Mouse (Mus musculus) hindbrain, embryonic 14.5 days (tissue): ENCODE measurements around the gene Slc7a15. TPM values are rescaled to one million over a fixed set of nuclear protein-coding genes. Genes with fewer than 3 reads are reported as not detected.
A peak's percentile ranks its signal among the peaks of the same experiment; 100 is the strongest.
"Not testable (repeated sequence)": the region's sequence is repeated elsewhere in the genome, so short reads cannot be mapped to it uniquely, and the experiment has no call there.

Experiments
- ATAC-seq: fragments of 200-750 bp; cut with Nextera tagmentation; 2 replicates; pipeline ENCODE4 v1.8.0; 2017; ENCODE audit warnings: moderate number of reproducible peaks, mild to moderate bottlenecking, moderate TSS enrichment, moderate library complexity; ENCODE audit not compliant: low FRiP score
- DNase-seq: peaks from one replicate; pipeline ENCODE4 v3.0.0-alpha.2; 2015; ENCODE audit warnings: low spot score
- H3K27ac ChIP-seq: fragments of 300-500 bp; sonication (generic); 2 replicates; pipeline ENCODE4 v1.5.1; 2014; ENCODE audit warnings: mild to moderate bottlenecking, moderate library complexity
- H3K27me3 ChIP-seq: fragments of 300-500 bp; sonication (generic); 2 replicates; pipeline ENCODE4 v1.6.1; 2014; ENCODE audit warnings: mild to moderate bottlenecking, low read length, mixed read lengths; ENCODE audit not compliant: control insufficient read depth, insufficient read depth
- H3K36me3 ChIP-seq: fragments of 300-500 bp; sonication (generic); replicated peaks from 2 replicates; pipeline ENCODE4 v1.6.1; 2014; ENCODE audit not compliant: control insufficient read depth, insufficient read depth
- H3K4me1 ChIP-seq: fragments of 300-500 bp; sonication (generic); replicated peaks from 2 replicates; pipeline ENCODE4 v1.6.1; 2014; ENCODE audit warnings: antibody characterized with exemption, low read length, mixed read lengths; ENCODE audit not compliant: control insufficient read depth, insufficient read depth
- H3K4me2 ChIP-seq: fragments of 300-500 bp; sonication (generic); replicated peaks from 2 replicates; pipeline ENCODE4 v1.6.1; 2014; ENCODE audit warnings: mild to moderate bottlenecking, moderate library complexity
- H3K4me3 ChIP-seq: fragments of 300-500 bp; sonication (generic); replicated peaks from 2 replicates; pipeline ENCODE4 v1.5.1; 2014; ENCODE audit warnings: mild to moderate bottlenecking, low read length
- H3K9ac ChIP-seq: fragments of 300-500 bp; sonication (generic); 2 replicates; pipeline ENCODE4 v1.6.1; 2014
- H3K9me3 ChIP-seq: fragments of 300-500 bp; sonication (generic); 2 replicates; pipeline ENCODE4 v1.6.1; 2016; ENCODE audit warnings: low read length; ENCODE audit not compliant: control insufficient read depth
- WGBS: fragments of 180-500 bp; shearing (Covaris S2); extraction: QIAGEN DNeasy Blood & Tissue Kit; methylation state at CpG from one replicate; pipeline ENCODE4 v1.1.7; 2014; 5-methylcytosine and 5-hydroxymethylcytosine counted together
- polyA plus RNA-seq: library from polyadenylated mRNA; unstranded; fragments of >200 nt; fragmentation: Nextera tagmentation; extraction: Ambion mirVana; gene quantifications from 2 replicates; pipeline ENCODE4 v1.2.1, GENCODE M21; 2014

The Slc7a15 gene
- not detected in 2 replicates for polyA plus RNA-seq

- WGBS: 95% methylated on average over 7 of the region's 7 CpGs
- not testable (repeated sequence) for H3K27ac ChIP-seq, DNase-seq, H3K4me2 ChIP-seq, H3K9ac ChIP-seq, ATAC-seq, H3K27me3 ChIP-seq, H3K4me1 ChIP-seq, H3K4me3 ChIP-seq, H3K9me3 ChIP-seq, H3K36me3 ChIP-seq
These were observed at the start of gene Slc7a15 for GRCm38 (mm10) chr12:8598966-8599365. TSS of gene Slc7a15 (minus strand) at chr12:8599066.

GRCm38 (mm10) chr12:8648211-8648610, 49.3 kb upstream of the Slc7a15 start:
- H3K4me3 ChIP-seq, ATAC-seq, H3K9ac ChIP-seq, H3K9me3 ChIP-seq, DNase-seq, H3K36me3 ChIP-seq, H3K4me1 ChIP-seq, H3K27ac ChIP-seq, H3K4me2 ChIP-seq, H3K27me3 ChIP-seq: not testable (repeated sequence)
- WGBS: 79% methylated on average over 8 of the region's 8 CpGs

- ATAC-seq (peak; percentile 53), DNase-seq (no peak)
- no peaks in the 10 kb centered on the region for H3K4me1 ChIP-seq
- 3% methylated on average over 10 of the region's 10 CpGs for WGBS
- peak overlapping the region; percentile 95 for H3K9ac ChIP-seq
- H3K27me3 ChIP-seq: no peaks in the 10 kb centered on the region
- peak overlapping the region; percentile 69 for H3K4me2 ChIP-seq
- H3K4me3 ChIP-seq: peak overlapping the region; percentile 86
- H3K36me3 ChIP-seq: no peaks in the 10 kb centered on the region
- no peaks in the 10 kb centered on the region for H3K9me3 ChIP-seq
- H3K27ac ChIP-seq: peak overlapping the region; percentile 97
These were observed 42.5 kb upstream of the Slc7a15 start for GRCm38 (mm10) chr12:8641425-8641735.

- Histone ChIP-seq H3K4me1 (no peaks in the 10 kb centered on the region), H3K27ac (peak overlapping the region; percentile 97), H3K4me3 (peak overlapping the region; percentile 86), H3K9ac (peak overlapping the region; percentile 95), H3K9me3 (no peaks in the 10 kb centered on the region), H3K36me3 (no peaks in the 10 kb centered on the region), H3K4me2 (peak overlapping the region; percentile 69), H3K27me3 (no peaks in the 10 kb centered on the region)
- ATAC-seq (peak; percentile 99), DNase-seq (peak; percentile 98)
- WGBS: under 1% methylated on average over 46 of the region's 47 CpGs
These were observed 42.0 kb upstream of the Slc7a15 start for GRCm38 (mm10) chr12:8640711-8641424.

GRCm38 (mm10) chr12:8640186-8640585, 41.3 kb upstream of the Slc7a15 start:
- not testable (repeated sequence) for H3K4me1 ChIP-seq, H3K27me3 ChIP-seq, H3K27ac ChIP-seq, ATAC-seq, H3K9me3 ChIP-seq, DNase-seq, H3K36me3 ChIP-seq
- Histone ChIP-seq H3K4me3 (peak overlapping the region; percentile 86), H3K4me2 (peak overlapping the region; percentile 67), H3K9ac (peak overlapping the region; percentile 95)
- WGBS: 9% methylated on average over 2 of the region's 2 CpGs

GRCm38 (mm10) chr12:8638411-8639087, 39.7 kb upstream of the Slc7a15 start:
- H3K36me3 ChIP-seq, H3K4me3 ChIP-seq, H3K9me3 ChIP-seq, H3K27me3 ChIP-seq, H3K27ac ChIP-seq, H3K9ac ChIP-seq, H3K4me2 ChIP-seq, H3K4me1 ChIP-seq, ATAC-seq: not testable (repeated sequence)
- WGBS: 78% methylated on average over 10 of the region's 10 CpGs
- peak; percentile 65 for DNase-seq

- WGBS: 92% methylated on average over 14 of the region's 14 CpGs
- no peak for DNase-seq
- H3K4me3 ChIP-seq: no peak overlapping the region
- H3K9ac ChIP-seq: no peak overlapping the region
- no peaks in the 10 kb centered on the region for H3K9me3 ChIP-seq
- H3K4me2 ChIP-seq: no peak overlapping the region
- H3K27ac ChIP-seq: no peak overlapping the region
- H3K27me3 ChIP-seq: no peaks in the 10 kb centered on the region
- ATAC-seq: no peak
- H3K36me3 ChIP-seq: no peaks in the 10 kb centered on the region
- no peaks in the 10 kb centered on the region for H3K4me1 ChIP-seq
These were observed 38.1 kb upstream of the Slc7a15 start for GRCm38 (mm10) chr12:8636945-8637344.

GRCm38 (mm10) chr12:8635546-8635945, 36.7 kb upstream of the Slc7a15 start:
- DNase-seq (no peak), ATAC-seq (no peak)
- H3K9me3 ChIP-seq: no peaks in the 10 kb centered on the region
- no peaks in the 10 kb centered on the region for H3K36me3 ChIP-seq
- no peak overlapping the region for H3K4me3 ChIP-seq
- H3K9ac ChIP-seq: no peak overlapping the region
- no peaks in the 10 kb centered on the region for H3K4me1 ChIP-seq
- H3K27me3 ChIP-seq: no peaks in the 10 kb centered on the region
- H3K4me2 ChIP-seq: no peak overlapping the region
- H3K27ac ChIP-seq: no peak overlapping the region
- 97% methylated on average over 4 of the region's 4 CpGs for WGBS

- ATAC-seq (no peak), DNase-seq (peak; percentile 55)
- Histone ChIP-seq H3K27ac (no peak overlapping the region), H3K4me3 (no peak overlapping the region), H3K36me3 (no peaks in the 10 kb centered on the region), H3K27me3 (no peaks in the 10 kb centered on the region), H3K9ac (no peak overlapping the region), H3K4me2 (no peak overlapping the region), H3K9me3 (no peaks in the 10 kb centered on the region), H3K4me1 (no peaks in the 10 kb centered on the region)
- 88% methylated on average over 1 of the region's 1 CpGs for WGBS
These were observed 35.4 kb upstream of the Slc7a15 start for GRCm38 (mm10) chr12:8634306-8634705.
